Mouse (Mus musculus) liver, adult 2 months (tissue): ENCODE results near the gene Kcna7. TPM values are rescaled to one million over a fixed set of nuclear protein-coding genes. Genes with fewer than 3 reads are reported as not detected.

Source experiments
- DNase-seq: peaks from one replicate; pipeline ENCODE4 v3.0.0-alpha.2; 2011; ENCODE audit warnings: low read depth, low spot score; ENCODE audit errors: extremely low read depth
- H3K27ac ChIP-seq: fragments of 200-500 bp; replicated peaks from 2 replicates; pipeline ENCODE4 v1.5.1; 2012; ENCODE audit warnings: low read depth, mild to moderate bottlenecking, control low read depth, inconsistent platforms, low read length; ENCODE audit not compliant: insufficient read depth
- H3K27me3 ChIP-seq: fragments of 200-500 bp; 2 replicates; pipeline ENCODE4 v1.6.1; 2012; ENCODE audit warnings: mild to moderate bottlenecking, moderate library complexity, low read length, inconsistent platforms; ENCODE audit not compliant: control insufficient read depth, insufficient read depth
- H3K36me3 ChIP-seq: fragments of 200-500 bp; 2 replicates; pipeline ENCODE4 v1.6.1; 2012; ENCODE audit warnings: low read length, inconsistent platforms; ENCODE audit not compliant: control insufficient read depth, insufficient read depth
- H3K4me1 ChIP-seq: fragments of 200-500 bp; 2 replicates; pipeline ENCODE4 v1.6.1; 2011; ENCODE audit warnings: low read length; ENCODE audit not compliant: control insufficient read depth, insufficient read depth
- H3K4me3 ChIP-seq: fragments of 200-500 bp; 2 replicates; pipeline ENCODE4 v1.5.1; 2011; ENCODE audit warnings: low read depth, mild to moderate bottlenecking, control low read depth, low read length, moderate library complexity; ENCODE audit not compliant: insufficient read depth
- H3K79me2 ChIP-seq: fragments of 200-500 bp; 2 replicates; pipeline ENCODE4 v1.6.1; 2012; ENCODE audit warnings: inconsistent platforms, mild to moderate bottlenecking, low read length, moderate library complexity; ENCODE audit not compliant: control insufficient read depth, insufficient read depth
- H3K9ac ChIP-seq: fragments of 200-500 bp; 2 replicates; pipeline ENCODE4 v1.6.1; 2012; ENCODE audit warnings: low read depth, mild to moderate bottlenecking, control low read depth, inconsistent platforms, low read length
- CTCF ChIP-seq: fragments of 200-500 bp; IDR thresholded peaks from 2 replicates; pipeline ENCODE4 v1.5.1; 2011; ENCODE audit warnings: low read depth, low read length, control low read depth
- POLR2A ChIP-seq: fragments of 200-500 bp; IDR thresholded peaks from 2 replicates; pipeline ENCODE4 v1.6.1; 2011; ENCODE audit warnings: low read length, control low read depth; ENCODE audit not compliant: insufficient read depth; ENCODE audit errors: extremely low read depth
- WGBS: fragments of 180-500 bp; shearing (Covaris S2); methylation state at CpG from one replicate; pipeline ENCODE4 v1.1.7; 2018; 5-methylcytosine and 5-hydroxymethylcytosine counted together
- polyA plus RNA-seq: library from polyadenylated mRNA; depleted of rRNA; stranded (reverse); fragments of >200 nt; gene quantifications from 2 replicates; pipeline ENCODE4 v1.2.3, GENCODE M21; 2012
- total RNA-seq: library from RNA; depleted of rRNA; stranded (reverse); fragments of >200 nt; gene quantifications from 2 replicates; pipeline ENCODE4 v1.2.3, GENCODE M21; 2014

Kcna7 gene
- total and polyA plus RNA-seq, 2 experiments: under 0.01 TPM; not detected in 1

GRCm38 (mm10) chr7:45436444-45436843 lies 31.0 kb downstream of the Kcna7 start:
- peaks cover 8% of the 10 kb centered on the region; the same call in 1 of the 2 replicates for H3K79me2 ChIP-seq
- TF ChIP-seq CTCF: no peak
- no peak for TF ChIP-seq POLR2A
- no peaks in the 10 kb centered on the region for H3K27me3 ChIP-seq
- WGBS: 88% methylated on average over 5 of the region's 5 CpGs
- no peak for DNase-seq
- no peak overlapping the region for H3K4me3 ChIP-seq
- no peaks in the 10 kb centered on the region; the same call in 1 of the 2 replicates for H3K36me3 ChIP-seq
- no peak overlapping the region for H3K9ac ChIP-seq
- H3K4me1 ChIP-seq: peaks cover 14% of the 10 kb centered on the region
- no peak overlapping the region for H3K27ac ChIP-seq

- H3K9ac ChIP-seq: no peak overlapping the region
- no peaks in the 10 kb centered on the region for H3K27me3 ChIP-seq
- H3K4me1 ChIP-seq: peaks cover 14% of the 10 kb centered on the region
- 90% methylated on average over 6 of the region's 6 CpGs for WGBS
- H3K27ac ChIP-seq: no peak overlapping the region
- DNase-seq: no peak
- no peak for TF ChIP-seq CTCF
- no peak for TF ChIP-seq POLR2A
- H3K79me2 ChIP-seq: peaks cover 8% of the 10 kb centered on the region; the same call in 1 of the 2 replicates
- H3K4me3 ChIP-seq: no peak overlapping the region
- no peaks in the 10 kb centered on the region; the same call in 1 of the 2 replicates for H3K36me3 ChIP-seq
Observed at GRCm38 (mm10) chr7:45437046-45437445, 31.6 kb downstream of the Kcna7 start.

GRCm38 (mm10) chr7:45437521-45438276 lies 32.2 kb downstream of the Kcna7 start, which contains the start of gene Ruvbl2:
Gene Ruvbl2 (minus strand): TSS chr7:45438096.
- H3K4me3 ChIP-seq: no peak within 1 kb of the TSS
- peaks cover 14% of the 10 kb centered on the region for H3K4me1 ChIP-seq
- peaks cover 8% of the 10 kb centered on the region; the same call in 1 of the 2 replicates for H3K79me2 ChIP-seq
- H3K9ac ChIP-seq: no peak within 1 kb of the TSS
- no peak for TF ChIP-seq CTCF
- 0 out of 2 replicates have a peak, but pooled peaks have one; percentile 11 for TF ChIP-seq POLR2A
- no peak for DNase-seq
- H3K36me3 ChIP-seq: no peaks in the 10 kb centered on the region; the same call in 1 of the 2 replicates
- 64% methylated on average over 19 of the region's 19 CpGs for WGBS
- no peak within 1 kb of the TSS for H3K27ac ChIP-seq
- no peaks in the 10 kb centered on the region for H3K27me3 ChIP-seq

- H3K27ac ChIP-seq: no peak overlapping the region
- no peak overlapping the region for H3K9ac ChIP-seq
- no peak for DNase-seq
- no peak overlapping the region for H3K4me3 ChIP-seq
- H3K27me3 ChIP-seq: no peaks in the 10 kb centered on the region
- no peaks in the 10 kb centered on the region for H3K4me1 ChIP-seq
- H3K36me3 ChIP-seq: no peaks in the 10 kb centered on the region; the same call in 1 of the 2 replicates
- TF ChIP-seq CTCF: no peak
- TF ChIP-seq POLR2A: no peak
- WGBS: 82% methylated on average over 22 of the region's 22 CpGs
- no peaks in the 10 kb centered on the region for H3K79me2 ChIP-seq
Observed at GRCm38 (mm10) chr7:45443526-45444420, 38.3 kb downstream of the Kcna7 start.

- no peak overlapping the region for H3K9ac ChIP-seq
- H3K4me1 ChIP-seq: no peaks in the 10 kb centered on the region
- H3K27ac ChIP-seq: no peak overlapping the region
- H3K79me2 ChIP-seq: no peaks in the 10 kb centered on the region
- H3K27me3 ChIP-seq: no peaks in the 10 kb centered on the region
- H3K4me3 ChIP-seq: no peak overlapping the region
- no peaks in the 10 kb centered on the region; the same call in 1 of the 2 replicates for H3K36me3 ChIP-seq
- TF ChIP-seq POLR2A (no peak), CTCF (no peak)
- no peak for DNase-seq
Observed at GRCm38 (mm10) chr7:45446589-45446988, 41.1 kb downstream of the Kcna7 start.
